Mouse (Mus musculus) liver, embryonic 15.5 days (tissue): ENCODE results near the gene 1810043G02Rik. TPM values are rescaled to one million over a fixed set of nuclear protein-coding genes. Genes with fewer than 3 reads are reported as not detected.
"Not testable (repeated sequence)": the region's sequence is repeated elsewhere in the genome, so short reads cannot be mapped to it uniquely, and the experiment has no call there.

ENCODE experiments used
- ATAC-seq: fragments of 200-750 bp; cut with Nextera tagmentation; 2 replicates; pipeline ENCODE4 v1.8.0; 2017; ENCODE audit warnings: moderate number of reproducible peaks, mild to moderate bottlenecking, moderate library complexity; ENCODE audit not compliant: insufficient read depth
- H3K27ac ChIP-seq: fragments of 300-500 bp; sonication (generic); replicated peaks from 2 replicates; pipeline ENCODE4 v1.5.1; 2015; ENCODE audit warnings: mild to moderate bottlenecking, inconsistent platforms
- H3K27me3 ChIP-seq: fragments of 300-500 bp; sonication (generic); 2 replicates; pipeline ENCODE4 v1.6.1; 2015; ENCODE audit warnings: mild to moderate bottlenecking, inconsistent platforms
- H3K36me3 ChIP-seq: fragments of 300-500 bp; sonication (generic); replicated peaks from 2 replicates; pipeline ENCODE4 v1.6.1; 2015; ENCODE audit warnings: moderate library complexity, mild to moderate bottlenecking, inconsistent platforms
- H3K4me1 ChIP-seq: fragments of 300-500 bp; sonication (generic); replicated peaks from 2 replicates; pipeline ENCODE4 v1.6.1; 2015; ENCODE audit warnings: inconsistent platforms
- H3K4me2 ChIP-seq: fragments of 300-500 bp; sonication (generic); 2 replicates; pipeline ENCODE4 v1.6.1; 2015; ENCODE audit warnings: moderate library complexity, mild to moderate bottlenecking, inconsistent platforms
- H3K4me3 ChIP-seq: fragments of 300-500 bp; sonication (generic); replicated peaks from 2 replicates; pipeline ENCODE4 v1.5.1; 2015; ENCODE audit warnings: mild to moderate bottlenecking, inconsistent platforms
- H3K9ac ChIP-seq: fragments of 300-500 bp; sonication (generic); 2 replicates; pipeline ENCODE4 v1.6.1; 2015; ENCODE audit warnings: moderate library complexity, mild to moderate bottlenecking, inconsistent platforms
- H3K9me3 ChIP-seq: fragments of 300-500 bp; sonication (generic); replicated peaks from 2 replicates; pipeline ENCODE4 v1.6.1; 2016; ENCODE audit warnings: inconsistent platforms
- WGBS: fragments of 180-500 bp; shearing (Covaris S2); methylation state at CpG from one replicate; pipeline ENCODE4 v1.1.7; 2015; ENCODE audit warnings: mixed read lengths; ENCODE audit not compliant: insufficient replicate concordance; 5-methylcytosine and 5-hydroxymethylcytosine counted together
- polyA plus RNA-seq: library from polyadenylated mRNA; unstranded; fragments of >200 nt; fragmentation: Nextera tagmentation; extraction: Ambion mirVana; gene quantifications from 2 replicates; pipeline ENCODE4 v1.2.1, GENCODE M21; 2015

Gene 1810043G02Rik
- polyA plus RNA-seq, 1 experiment from 2014 or later, result 4.7 TPM

- Histone ChIP-seq H3K9me3 (no peaks in the 10 kb centered on the region), H3K36me3 (peaks cover 36% of the 10 kb centered on the region)
- 80% methylated on average over 4 of the region's 4 CpGs for WGBS
Observed at GRCm38 (mm10) chr10:78005791-78006438, 27.6 kb downstream of the 1810043G02Rik start.

DNA sequence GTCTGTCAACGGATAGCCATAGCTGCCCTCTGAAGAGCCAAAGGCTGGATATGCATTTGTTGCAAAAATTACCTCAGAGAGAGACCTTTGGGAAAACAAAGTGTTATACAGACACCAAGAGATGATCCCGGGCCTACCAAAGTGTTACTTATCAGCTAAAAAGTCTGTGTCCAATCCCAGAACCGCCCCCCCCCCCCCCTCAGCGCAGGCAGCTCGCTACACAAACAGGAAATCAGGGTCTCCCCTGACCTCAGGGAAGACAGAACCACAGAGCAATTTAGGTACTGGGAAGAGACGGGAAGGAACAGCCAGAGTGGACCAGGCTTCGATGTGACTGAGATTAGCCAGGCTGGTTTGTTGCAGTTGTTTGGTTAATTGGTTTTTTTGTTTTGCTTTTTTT lies 28.9 kb downstream of the 1810043G02Rik start:
- WGBS, result 7% methylated on average over 7 of the region's 7 CpGs
- H3K4me1 ChIP-seq, result peaks cover 67% of the 10 kb centered on the region

More at GRCm38 (mm10) chr10:78005791-78006438, 27.6 kb downstream of the 1810043G02Rik start:
- peak overlapping the region; percentile 96 for H3K4me2 ChIP-seq
- peak overlapping the region; percentile 91; the same call in 1 of the 2 replicates for H3K9ac ChIP-seq
- H3K27ac ChIP-seq, result peak overlapping the region; percentile 99
- peak overlapping the region; percentile 85; the same call in 1 of the 2 replicates for H3K4me3 ChIP-seq
- H3K27me3 ChIP-seq, result no peaks in the 10 kb centered on the region
- H3K4me1 ChIP-seq, result peaks cover 66% of the 10 kb centered on the region
- ATAC-seq, result no peak

DNA sequence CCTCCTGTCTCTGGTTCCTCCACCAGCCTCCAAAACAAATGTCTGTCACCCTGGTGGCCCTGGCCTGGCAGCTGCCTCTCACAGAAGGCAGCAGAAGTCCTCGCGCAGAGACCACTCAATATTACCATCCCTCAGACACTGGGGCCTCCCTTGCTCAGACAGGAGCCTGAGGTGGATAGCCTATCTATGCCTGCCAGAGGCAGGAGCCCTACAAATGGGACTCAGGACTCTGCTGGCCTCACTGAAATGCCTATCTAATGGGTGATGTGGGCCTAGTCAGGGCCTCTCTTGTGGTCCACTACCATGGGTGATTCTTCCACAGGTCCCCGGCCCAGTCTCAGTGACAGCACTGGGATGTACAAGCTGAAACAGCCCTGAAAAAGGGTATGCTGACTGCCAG lies 29.8 kb downstream of the 1810043G02Rik start:
- WGBS, result 13% methylated on average over 3 of the region's 3 CpGs
- H3K27me3 ChIP-seq, result no peaks in the 10 kb centered on the region
- H3K9me3 ChIP-seq, result no peaks in the 10 kb centered on the region
- H3K9ac ChIP-seq, result peak overlapping the region; percentile 91
- peaks cover 14% of the 10 kb centered on the region for H3K36me3 ChIP-seq
- H3K27ac ChIP-seq, result peak overlapping the region; percentile 99
- H3K4me1 ChIP-seq, result peaks cover 74% of the 10 kb centered on the region
- H3K4me3 ChIP-seq, result peak overlapping the region; percentile 85
- H3K4me2 ChIP-seq, result peak overlapping the region; percentile 96
- ATAC-seq, result peak; percentile 40

More for the DNA sequence above, 28.9 kb downstream of the 1810043G02Rik start:
- Histone ChIP-seq H3K27ac (peak overlapping the region; percentile 99), H3K27me3 (no peaks in the 10 kb centered on the region), H3K4me3 (peak overlapping the region; percentile 85), H3K9me3 (no peaks in the 10 kb centered on the region), H3K4me2 (peak overlapping the region; percentile 96), H3K9ac (peak overlapping the region; percentile 91; the same call in 1 of the 2 replicates), H3K36me3 (peaks cover 23% of the 10 kb centered on the region)
- ATAC-seq, result no peak

DNA sequence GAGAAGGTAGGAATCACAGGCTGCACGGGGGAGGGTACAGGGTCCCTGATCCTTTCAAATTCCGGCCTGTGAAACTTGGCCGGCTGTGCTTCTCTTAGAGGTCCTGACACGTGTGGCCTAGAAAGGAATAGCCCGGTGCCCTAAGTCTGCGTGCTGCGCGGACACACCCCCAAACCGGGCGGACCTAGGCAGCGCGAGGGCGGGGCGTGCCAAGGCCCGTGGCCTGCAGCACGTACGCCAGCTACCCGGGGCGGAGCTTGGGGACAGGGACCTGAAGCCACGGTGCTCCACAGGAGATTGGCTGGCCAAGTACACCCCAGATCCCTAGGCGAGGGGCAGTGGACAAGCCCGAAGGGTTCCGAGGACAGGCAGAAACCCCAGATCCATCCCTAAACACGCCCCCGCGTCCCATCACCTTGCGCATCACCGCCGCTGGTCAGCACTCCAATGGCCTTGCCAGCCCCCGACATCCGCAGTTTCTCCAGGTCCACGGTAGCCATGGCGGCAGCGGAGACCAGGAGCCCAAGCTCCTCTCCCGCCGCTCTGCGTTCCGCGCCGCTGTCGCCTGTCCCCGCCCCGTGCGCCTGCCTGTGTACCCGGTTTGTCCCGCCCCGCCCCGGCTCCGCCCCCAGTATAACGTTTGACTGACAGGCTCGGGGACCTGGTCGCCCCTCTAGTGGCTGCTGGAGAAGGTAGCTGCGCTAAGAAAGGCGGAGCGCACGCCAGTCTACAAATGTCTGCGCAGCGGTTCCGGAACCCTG lies 31.0 kb downstream of the 1810043G02Rik start:
- Histone ChIP-seq H3K4me3 (peak overlapping the region; percentile 85), H3K4me1 (peaks cover 64% of the 10 kb centered on the region), H3K27ac (peak overlapping the region; percentile 99), H3K9me3 (no peaks in the 10 kb centered on the region), H3K36me3 (0 out of 2 replicates have a peak, but pooled peaks cover 7% of the 10 kb centered on the region), H3K4me2 (peak overlapping the region; percentile 96), H3K9ac (peak overlapping the region; percentile 91), H3K27me3 (no peaks in the 10 kb centered on the region)
- peak; percentile 92 for ATAC-seq
- WGBS, result under 1% methylated on average over 59 of the region's 59 CpGs

DNA sequence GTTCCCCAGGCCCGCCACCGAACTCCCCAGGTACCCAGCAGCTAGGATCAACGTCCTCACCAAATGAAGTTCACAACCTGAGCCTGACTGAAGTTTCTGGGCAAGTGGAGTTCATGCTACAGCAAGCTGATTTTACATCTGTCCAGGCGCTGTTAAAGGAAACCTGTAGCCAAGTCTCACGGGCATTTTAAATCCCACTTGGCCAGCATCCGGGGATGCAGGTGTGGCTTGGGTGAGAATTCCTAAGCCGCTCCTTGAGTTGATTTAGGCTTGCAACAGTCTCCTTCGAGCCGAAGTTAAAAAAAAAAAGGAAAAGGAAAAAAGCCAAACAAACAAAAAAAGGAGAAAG lies 31.6 kb downstream of the 1810043G02Rik start, which contains the start of gene Pfkl:
Gene Pfkl (minus strand): TSS at position 139 of the 349 bp plus-strand sequence.
- Histone ChIP-seq H3K4me2 (peak within 1 kb of the TSS; percentile 96), H3K27me3 (no peaks in the 10 kb centered on the region), H3K9ac (peak within 1 kb of the TSS; percentile 91), H3K4me3 (peak within 1 kb of the TSS; percentile 85), H3K36me3 (0 out of 2 replicates have a peak, but pooled peaks cover 7% of the 10 kb centered on the region), H3K9me3 (no peaks in the 10 kb centered on the region), H3K27ac (peak within 1 kb of the TSS; percentile 99), H3K4me1 (peaks cover 58% of the 10 kb centered on the region)
- WGBS, result 0% methylated on average over 9 of the region's 9 CpGs
- ATAC-seq, result no peak

GRCm38 (mm10) chr10:78010335-78010734 lies 32.0 kb downstream of the 1810043G02Rik start:
- 7% methylated on average over 10 of the region's 10 CpGs for WGBS
- H3K4me3 ChIP-seq, result peak overlapping the region; percentile 85
- H3K9ac ChIP-seq, result peak overlapping the region; percentile 54
- ATAC-seq, result no peak
- H3K4me1 ChIP-seq, result peaks cover 54% of the 10 kb centered on the region
- peak overlapping the region; percentile 53; the same call in 1 of the 2 replicates for H3K27ac ChIP-seq
- H3K9me3 ChIP-seq, result no peaks in the 10 kb centered on the region
- H3K4me2 ChIP-seq, result peak overlapping the region; percentile 96
- H3K36me3 ChIP-seq, result 0 out of 2 replicates have a peak, but pooled peaks cover 5% of the 10 kb centered on the region
- no peaks in the 10 kb centered on the region for H3K27me3 ChIP-seq

DNA sequence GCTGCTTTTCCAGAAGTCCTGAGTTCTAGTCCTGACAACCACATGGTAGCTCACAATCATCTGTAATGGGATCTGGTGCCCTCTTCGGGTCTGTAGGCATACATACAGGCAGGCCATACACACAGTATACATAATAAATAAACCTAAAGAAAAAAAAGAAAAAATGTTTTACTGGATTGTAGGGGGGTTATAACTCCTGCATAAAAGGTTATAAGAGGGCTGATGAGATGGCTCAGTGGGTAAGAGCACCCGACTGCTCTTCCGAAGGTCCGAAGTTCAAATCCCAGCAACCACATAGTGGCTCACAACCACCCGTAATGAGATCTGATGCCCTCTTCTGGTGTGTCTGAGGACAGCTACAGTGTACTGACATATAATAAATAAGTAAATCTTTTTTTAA lies 32.8 kb downstream of the 1810043G02Rik start:
- H3K36me3 ChIP-seq, H3K27me3 ChIP-seq, ATAC-seq, H3K9ac ChIP-seq, H3K27ac ChIP-seq, H3K4me3 ChIP-seq, H3K9me3 ChIP-seq: not testable (repeated sequence)
- WGBS, result 82% methylated on average over 5 of the region's 5 CpGs
- Histone ChIP-seq H3K4me2 (peak overlapping the region; percentile 96), H3K4me1 (peaks cover 47% of the 10 kb centered on the region)

DNA sequence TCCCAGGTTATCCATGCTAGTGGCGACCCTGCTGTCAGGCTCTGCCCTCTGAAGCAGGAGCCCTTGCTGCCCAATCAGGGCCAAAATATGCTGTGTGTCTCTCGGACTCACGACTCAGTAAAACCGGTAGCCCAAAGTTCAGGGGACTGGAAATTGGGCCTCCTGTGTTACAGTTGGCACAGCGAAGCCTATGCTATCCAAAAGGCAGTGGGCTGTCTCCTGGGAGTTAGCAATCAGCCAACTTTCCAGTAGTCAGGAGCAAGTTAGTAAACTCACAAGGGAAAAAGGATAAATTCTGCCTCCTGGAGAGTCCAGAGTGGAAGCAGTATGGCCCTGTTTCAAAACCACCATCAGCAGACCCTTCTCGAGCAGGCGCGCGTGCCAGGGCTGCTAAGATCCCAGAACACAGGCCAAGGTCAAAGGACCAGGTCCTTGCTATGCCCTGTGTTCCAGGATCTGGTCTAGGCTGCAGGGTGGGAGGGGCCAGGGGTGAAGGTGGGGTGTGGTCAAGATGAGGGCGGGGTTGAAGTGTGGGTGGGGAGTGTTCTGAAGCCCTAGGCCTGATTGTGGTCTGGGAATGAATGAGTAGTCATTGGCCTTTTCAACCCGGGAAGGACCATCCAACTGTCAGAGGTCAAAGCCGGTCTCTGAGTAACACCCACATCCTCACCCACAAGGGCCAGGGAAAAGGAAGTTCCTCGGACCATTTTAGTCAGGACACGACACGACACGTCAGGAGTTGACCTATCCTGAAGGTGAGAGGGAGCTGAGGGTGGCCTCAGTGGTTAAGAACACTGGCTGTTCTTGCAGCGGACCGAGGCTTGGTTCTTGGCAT lies 34.6 kb downstream of the 1810043G02Rik start:
- ATAC-seq, result no peak
- WGBS, result 79% methylated on average over 18 of the region's 18 CpGs

GRCm38 (mm10) chr10:78015489-78015888 lies 37.2 kb downstream of the 1810043G02Rik start:
- H3K27me3 ChIP-seq, result peaks cover 10% of the 10 kb centered on the region; the same call in 1 of the 2 replicates

More for the DNA sequence above, 34.6 kb downstream of the 1810043G02Rik start:
- Histone ChIP-seq H3K27me3 (peaks cover 7% of the 10 kb centered on the region; the same call in 1 of the 2 replicates), H3K9ac (no peak overlapping the region), H3K27ac (no peak overlapping the region), H3K4me3 (no peak overlapping the region), H3K4me2 (no peak overlapping the region), H3K36me3 (no peaks in the 10 kb centered on the region), H3K4me1 (peaks cover 35% of the 10 kb centered on the region), H3K9me3 (no peaks in the 10 kb centered on the region)

DNA sequence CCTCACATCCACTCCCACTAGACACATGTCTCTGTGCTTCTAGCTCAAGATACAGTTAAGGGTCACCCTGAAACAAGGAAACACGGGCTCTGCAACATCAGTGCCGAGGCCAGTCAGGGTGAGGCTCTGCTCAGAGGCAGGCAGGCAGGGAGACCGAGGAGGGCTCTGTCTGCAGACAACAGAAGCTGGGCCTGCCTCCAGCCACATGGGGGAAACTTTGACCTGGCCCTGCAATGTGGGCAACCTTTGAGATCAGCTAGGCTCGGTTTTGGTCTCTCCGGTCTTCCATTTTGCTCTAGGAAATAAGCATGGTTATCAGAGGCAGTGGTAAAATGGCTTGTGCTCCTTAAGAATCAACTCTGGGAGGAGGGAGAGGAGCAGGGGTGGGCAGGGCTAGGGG lies 38.0 kb downstream of the 1810043G02Rik start:
- H3K9me3 ChIP-seq, result no peaks in the 10 kb centered on the region
- no peaks in the 10 kb centered on the region for H3K36me3 ChIP-seq
- H3K27me3 ChIP-seq, result peaks cover 10% of the 10 kb centered on the region; the same call in 1 of the 2 replicates
- WGBS, result 44% methylated on average over 5 of the region's 5 CpGs
- H3K4me1 ChIP-seq, result peaks cover 24% of the 10 kb centered on the region
- H3K4me2 ChIP-seq, result no peak overlapping the region
- no peak overlapping the region for H3K9ac ChIP-seq
- H3K4me3 ChIP-seq, result no peak overlapping the region
- no peak overlapping the region for H3K27ac ChIP-seq
- ATAC-seq, result no peak

More at GRCm38 (mm10) chr10:78015489-78015888, 37.2 kb downstream of the 1810043G02Rik start:
- Histone ChIP-seq H3K4me2 (no peak overlapping the region), H3K9me3 (no peaks in the 10 kb centered on the region), H3K9ac (no peak overlapping the region), H3K36me3 (no peaks in the 10 kb centered on the region), H3K4me3 (no peak overlapping the region), H3K4me1 (peaks cover 30% of the 10 kb centered on the region), H3K27ac (no peak overlapping the region)
- WGBS, result 79% methylated on average over 1 of the region's 1 CpGs
- ATAC-seq, result no peak
